Mouse (Mus musculus) heart, postnatal 14 days (tissue): Measurements from ENCODE around the gene C530008M17Rik. TPM values are rescaled to one million over a fixed set of nuclear protein-coding genes. Genes with fewer than 3 reads are reported as not detected.

ENCODE experiments used
- DNase-seq, 2 experiments: peaks; one replicate each; pipeline ENCODE4 v3.0.0; 2021 to 2022
- intact Hi-C: fragments of 180-260 bp; cut with DNase I; formaldehyde crosslinking; loops from one replicate; pipeline ENCODE4 v1.15.1; 2025
- total RNA-seq, 2 experiments: library from RNA; stranded (reverse); gene quantifications; 2 replicates each; pipeline ENCODE4 v1.2.3; 2021

The C530008M17Rik gene
- total RNA-seq, 2 experiments from 2014 or later, result 2.1 to 2.2 TPM

DNA sequence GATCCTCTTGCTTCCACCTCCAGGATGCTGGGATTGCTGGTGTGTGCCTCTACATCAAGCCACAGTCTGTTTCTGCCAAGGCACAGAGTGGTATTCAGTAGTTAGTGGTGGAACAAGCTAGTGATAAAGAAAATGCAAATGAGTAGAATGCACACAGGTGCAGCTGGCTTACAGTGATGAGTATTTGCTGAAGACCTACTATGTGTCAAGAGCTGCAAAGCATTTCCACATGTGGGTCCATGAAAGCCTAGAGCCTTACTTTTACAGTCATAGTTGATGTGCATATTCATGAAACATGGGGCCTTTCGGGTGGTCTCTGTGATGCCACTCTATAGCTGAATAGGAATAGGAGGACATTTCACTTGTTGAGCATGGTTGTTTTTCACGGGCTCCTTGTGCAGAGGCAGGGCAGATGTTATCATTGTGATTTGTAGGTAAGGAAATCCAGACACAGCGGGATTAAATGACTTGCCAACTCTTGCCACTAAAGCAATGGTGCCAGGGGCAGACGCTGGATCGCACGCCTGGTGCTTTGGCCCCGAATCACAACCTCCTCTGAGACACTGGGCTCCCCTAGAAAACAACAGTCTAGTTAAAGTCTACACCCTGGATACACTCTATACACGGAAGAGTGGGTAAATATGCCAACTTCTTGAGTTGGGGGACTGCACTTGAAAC, 3.8 kb downstream of the C530008M17Rik start:
- intact Hi-C loops, result loop anchor here (5.0 kb wide), 1 partner anchor 182 kb away; no protein-coding TSS in a partner anchor
- no peak for DNase-seq

DNA sequence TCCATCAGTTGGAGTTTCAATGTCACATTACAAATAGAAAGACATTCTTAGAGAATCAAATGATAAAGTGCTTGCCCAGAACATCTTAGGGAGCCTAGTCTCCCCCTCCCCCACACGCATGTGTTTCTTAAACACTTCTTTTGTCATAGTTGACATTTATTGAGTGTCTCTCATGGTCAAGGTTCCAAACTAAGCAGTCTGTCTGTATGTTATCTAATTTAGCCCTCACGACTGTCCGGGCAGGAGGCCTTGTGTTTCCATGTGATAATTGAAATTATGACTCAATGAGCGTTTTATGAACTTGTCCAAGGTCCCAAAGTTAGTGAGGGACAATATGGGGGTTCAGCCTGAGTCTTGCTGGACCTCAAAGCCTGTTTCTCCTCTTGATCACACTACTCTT, 5.0 kb downstream of the C530008M17Rik start:
- intact Hi-C loops, result no loop called here
- DNase-seq, result no peak

DNA sequence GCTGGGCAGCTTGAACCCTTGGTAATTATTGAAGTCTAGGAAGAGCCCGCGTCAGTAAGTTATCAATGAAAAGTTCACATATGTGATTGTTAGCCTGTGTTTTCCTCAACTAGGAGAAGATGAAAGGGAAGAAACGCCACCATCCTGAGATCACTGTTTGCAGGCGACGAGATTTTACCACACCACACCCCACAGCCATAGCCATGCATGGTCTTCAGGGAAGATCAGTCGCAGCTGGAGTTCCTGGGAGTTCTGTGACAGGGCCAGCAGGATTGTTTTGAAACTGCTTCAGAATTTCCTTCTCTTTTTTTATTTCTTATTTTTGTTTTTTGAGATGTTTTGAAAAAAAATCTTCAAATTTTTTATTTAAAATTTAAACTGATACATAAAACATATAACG, 8.6 kb downstream of the C530008M17Rik start:
- intact Hi-C loops, result no loop called here
- DNase-seq, result no peak

DNA sequence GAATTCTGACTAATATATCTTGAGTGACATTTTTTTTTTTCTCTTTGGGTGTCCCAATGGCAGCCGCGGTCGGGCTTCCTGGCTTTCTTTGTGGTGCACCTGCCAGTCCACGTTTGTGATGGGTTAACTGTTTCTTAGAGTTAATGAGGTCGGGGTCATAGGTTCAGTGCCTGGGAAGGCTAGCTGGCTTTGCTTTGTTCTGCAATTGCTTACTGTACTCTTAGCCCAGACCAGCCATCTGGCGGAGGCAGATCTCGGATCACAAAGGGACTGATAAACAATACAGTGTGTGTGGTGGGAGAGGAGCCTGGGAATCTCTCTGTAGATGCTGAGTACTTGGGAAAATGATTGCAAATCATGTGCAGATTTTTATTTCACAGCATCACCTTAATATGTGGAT, 9.1 kb downstream of the C530008M17Rik start:
- intact Hi-C loops, result no loop called here
- no peak for DNase-seq

DNA sequence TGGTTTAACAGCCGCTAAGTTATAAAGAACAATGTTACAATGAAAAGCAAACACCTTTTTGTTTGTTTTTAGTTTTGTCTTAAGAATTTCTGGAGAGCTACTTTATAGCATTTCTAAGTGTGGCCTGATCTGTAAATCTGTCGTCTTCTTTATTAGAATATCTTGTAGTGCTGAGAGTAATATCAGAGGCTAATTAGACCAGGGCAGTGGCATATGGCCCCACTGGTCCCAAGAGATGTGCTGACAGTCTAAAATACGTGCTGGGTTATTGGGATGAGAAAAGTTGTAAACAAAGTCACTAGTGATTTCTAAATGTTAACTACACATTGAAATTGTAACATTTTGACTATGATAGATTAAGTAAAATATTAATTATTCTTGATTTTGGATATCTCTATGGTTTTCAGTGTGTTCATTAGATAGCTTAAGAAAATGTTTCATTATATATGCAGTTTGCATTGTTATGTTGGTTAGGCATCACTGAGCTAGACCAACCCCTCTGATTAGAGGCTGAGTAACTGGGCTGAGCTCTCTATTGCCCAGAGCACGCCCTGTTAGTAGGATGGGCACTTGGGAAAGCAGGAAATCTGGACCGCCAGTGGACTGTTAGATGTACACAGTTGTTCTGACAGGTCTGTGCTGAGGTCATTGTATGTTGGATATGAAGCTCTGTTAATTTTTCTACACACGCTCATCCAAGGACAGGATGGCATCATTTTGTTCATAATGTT, 9.9 kb downstream of the C530008M17Rik start:
- no peak for DNase-seq
- intact Hi-C loops, result no loop called here

DNA sequence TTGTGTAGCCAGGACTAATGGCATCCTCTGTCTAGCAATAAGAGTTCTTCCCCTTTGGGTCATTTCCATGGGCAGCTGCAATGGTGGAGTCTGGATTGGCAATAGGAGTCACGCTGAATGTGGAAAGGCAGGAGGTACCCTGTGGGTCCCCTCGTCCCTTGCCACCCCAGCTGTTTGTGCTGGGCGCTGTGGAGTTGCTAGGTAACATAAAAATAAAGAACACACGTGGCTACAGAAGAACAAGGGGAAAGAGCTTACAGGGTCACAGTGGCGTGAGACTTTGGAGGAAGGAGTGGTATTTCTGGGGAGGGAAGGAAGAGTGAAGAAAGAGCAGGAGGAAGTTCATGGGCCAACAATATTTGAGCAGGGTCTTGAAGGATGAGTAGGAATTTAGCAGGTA, 11.8 kb downstream of the C530008M17Rik start:
- intact Hi-C loops, result no loop called here
- DNase-seq, result no peak

DNA sequence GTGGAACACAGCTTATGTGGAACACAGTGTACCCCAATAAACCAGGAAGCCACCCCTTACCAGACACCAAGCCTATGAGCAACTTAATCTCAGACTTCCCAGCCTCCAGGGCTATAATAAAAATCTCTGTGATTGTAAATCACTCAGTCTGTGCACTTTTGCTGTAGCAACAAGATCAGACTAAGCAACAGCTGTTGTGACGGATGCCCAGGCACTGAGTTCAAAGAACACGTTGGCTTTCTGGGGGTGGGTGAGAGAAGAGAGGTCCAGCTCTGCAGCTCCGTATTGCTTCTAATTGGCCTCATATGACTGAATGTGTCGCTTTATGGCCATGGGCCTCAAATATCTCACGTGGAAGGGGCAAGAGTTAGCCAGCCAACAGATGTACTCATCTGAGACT, 12.2 kb downstream of the C530008M17Rik start:
- intact Hi-C loops, result no loop called here
- DNase-seq, result no peak

DNA sequence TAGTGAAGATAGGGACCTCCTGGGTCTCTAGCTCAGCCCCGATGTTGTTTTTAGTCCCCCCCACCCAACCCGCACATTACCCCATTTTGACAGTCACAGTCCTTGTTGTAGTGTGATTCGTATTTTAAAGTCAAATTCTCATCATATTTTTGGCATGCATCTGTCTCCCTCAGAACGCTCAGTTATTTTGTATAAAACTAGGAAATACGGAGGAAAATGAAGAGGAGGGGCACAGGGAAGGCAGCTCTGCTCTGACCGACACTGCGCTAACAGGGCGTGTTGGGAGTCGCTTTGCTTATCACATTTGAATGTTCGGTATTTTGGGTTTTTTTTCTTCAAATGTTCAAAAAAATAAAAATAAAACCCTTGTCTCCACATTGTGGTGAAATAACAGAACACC, 13.9 kb downstream of the C530008M17Rik start:
- intact Hi-C loops, result no loop called here
- DNase-seq, result no peak

DNA sequence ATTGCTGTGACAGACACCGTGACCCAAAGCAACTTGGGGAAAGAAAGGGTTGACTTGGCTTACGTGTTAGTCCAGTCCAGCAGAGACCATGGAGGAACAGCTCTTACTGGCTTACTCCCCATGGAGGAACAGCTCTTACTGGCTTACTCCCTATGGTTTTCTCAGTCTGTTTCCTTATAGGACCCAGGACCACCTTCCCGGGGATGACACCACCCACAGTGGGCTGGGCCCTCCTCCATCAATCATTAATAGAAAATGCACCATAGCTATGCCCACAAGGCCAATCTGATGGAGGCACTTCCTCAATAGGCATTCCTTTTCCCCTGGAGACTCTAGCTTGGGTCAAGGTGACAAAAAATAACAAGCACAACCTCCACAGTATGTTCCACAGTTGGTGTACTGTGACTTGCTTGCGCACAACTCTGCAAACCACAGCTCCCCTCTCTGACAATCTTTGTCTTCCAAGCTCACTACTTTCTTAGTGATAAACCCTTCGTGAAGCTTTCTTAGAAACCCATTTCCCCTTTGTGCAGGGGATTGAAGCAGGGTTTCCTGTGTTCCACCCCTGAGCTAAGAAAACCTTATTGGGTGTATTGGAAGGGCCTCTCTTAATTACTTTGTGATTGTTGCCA, 17.8 kb downstream of the C530008M17Rik start:
- intact Hi-C loops, result no loop called here
- no peak for DNase-seq

DNA sequence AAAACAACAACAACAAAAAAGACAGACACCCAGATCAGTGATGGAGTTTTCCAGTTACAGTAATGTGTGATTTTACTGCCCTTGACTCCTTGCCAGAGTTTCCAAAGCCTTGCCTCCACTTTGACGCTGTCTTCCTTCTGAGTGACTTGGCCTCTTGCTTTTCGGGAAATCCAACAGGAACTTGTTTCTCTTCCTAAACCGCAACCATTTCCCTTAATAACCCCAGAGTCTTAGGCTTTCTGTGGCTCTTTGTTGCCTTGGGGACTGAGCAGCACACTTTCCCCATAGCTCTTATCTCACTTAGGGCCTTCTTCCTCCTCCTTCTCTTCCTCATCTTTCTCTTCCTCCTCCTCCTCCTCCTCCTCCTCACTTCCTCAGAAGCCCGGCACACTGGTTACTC, 19.1 kb downstream of the C530008M17Rik start:
- no peak for DNase-seq
- intact Hi-C loops, result no loop called here

DNA sequence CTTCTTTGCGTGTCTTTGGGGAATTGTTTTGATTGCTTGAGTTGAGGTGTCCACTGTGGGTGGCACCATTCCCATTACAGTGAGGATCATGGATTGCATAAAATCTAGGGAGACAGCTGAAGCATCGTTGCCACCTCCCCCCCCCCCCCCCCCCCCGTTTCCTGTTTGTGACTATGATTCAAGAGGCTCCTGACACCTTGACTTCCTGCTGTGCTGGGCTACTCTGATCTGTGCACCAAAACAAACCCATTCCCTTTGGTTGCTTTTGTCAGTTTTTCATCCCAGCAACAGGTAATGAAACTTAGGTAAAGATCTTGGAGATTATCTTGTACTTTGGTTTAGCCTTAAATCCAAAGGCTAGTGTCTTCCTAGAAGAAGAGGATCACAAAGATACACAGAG, 24.6 kb downstream of the C530008M17Rik start:
- DNase-seq, result no peak
- intact Hi-C loops, result no loop called here

DNA sequence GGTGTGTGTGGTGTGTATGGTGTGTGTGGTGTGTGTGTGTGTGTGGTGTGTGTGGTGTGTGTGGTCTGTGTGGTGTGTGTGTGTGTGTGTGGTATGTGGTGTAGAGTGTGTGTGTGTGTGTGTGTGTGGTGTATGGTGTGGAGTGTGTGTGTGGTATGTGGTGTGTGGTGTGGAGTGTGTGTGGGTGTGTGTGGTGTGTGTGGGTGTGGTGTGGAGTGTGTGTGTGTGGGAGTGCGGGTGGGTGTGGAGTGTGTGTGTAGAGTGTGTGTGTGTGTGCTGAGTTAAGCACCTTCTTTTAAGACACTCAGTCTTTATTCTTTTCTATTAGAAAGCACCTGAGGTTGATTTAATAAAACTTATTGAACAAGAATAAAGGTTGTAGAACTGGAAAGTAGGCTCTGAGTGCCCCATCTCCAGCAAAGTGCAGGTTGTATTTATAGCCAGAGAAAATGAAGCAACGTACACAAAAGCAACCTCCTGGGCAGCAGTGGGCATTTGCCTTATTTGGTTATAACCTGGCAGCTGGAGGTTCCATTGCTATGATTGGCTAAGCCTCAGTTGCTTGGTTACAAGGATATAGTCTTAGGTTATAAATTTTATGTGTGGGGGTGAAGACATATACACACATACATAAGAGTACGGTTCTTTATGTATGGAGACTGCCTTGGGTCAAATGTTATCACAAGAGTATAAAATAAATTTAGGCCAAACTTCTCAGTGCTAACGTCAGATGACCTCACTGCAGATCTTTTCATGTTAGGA, 25.8 kb downstream of the C530008M17Rik start:
- intact Hi-C loops, result no loop called here
- no peak for DNase-seq

DNA sequence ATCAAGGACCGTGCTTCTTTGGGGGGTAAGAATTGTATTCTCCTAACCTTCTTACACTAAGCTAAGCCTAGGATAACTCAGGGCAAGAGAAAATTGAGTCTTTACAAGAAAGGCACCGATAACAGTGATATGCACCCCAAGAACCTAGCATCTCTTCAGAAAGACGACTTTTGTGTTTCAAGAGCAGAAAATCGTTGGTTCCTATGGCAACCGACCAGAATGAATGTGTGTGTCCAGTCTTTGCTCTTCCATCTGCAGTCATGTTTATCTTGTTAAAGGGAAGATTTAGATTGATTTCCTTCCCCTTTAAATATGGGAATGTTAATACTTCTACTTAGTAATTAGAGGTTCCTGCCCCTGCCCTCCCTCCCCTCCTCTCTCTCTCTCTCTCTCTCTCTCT, 27.1 kb downstream of the C530008M17Rik start:
- DNase-seq, result no peak

DNA sequence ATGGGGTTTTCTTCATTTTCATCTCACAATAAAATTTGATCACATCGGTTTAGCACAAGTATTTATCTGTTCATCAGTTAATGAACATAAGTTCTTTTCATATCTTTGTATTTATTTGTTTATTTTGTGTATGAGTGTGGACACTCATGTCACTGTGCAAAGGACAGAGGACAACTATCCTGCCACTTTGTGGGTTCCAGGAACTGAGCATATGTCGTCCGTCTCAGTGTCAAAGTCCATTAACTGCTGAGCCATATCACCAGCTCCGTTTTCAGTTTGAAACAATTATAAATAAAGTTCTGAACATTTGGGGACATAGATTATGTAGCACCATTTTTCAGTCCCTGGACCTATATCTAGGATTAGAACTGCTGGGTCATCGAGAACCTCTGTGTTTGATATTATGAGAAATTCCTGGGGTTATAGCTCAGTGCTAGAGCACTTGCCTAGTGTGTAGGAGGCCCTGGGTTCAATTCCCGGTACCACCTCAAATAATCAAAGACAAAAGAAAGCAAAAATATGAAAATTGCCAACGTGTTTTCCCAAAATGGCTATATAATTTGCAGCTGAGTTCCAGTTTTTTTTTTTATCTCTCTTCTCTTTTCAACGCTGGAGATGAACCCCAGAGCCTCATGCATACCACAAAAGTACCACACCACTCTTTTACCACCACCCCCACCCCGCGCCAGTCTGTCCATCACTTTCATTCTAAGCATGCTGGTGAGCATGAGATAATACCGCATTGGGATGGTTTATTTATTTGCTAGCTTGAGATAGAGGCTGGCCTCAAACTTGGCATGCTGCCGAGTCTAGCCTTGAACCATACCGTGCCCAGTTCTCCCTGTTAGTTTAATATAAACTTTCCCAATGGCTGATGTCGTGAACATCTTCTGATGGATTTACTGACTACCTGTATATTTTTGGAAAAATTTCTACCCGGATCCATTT, 28.6 kb downstream of the C530008M17Rik start:
- no peak for DNase-seq
- intact Hi-C loops, result no loop called here

More for the DNA sequence above, 27.1 kb downstream of the C530008M17Rik start:
- intact Hi-C loops, result no loop called here

DNA sequence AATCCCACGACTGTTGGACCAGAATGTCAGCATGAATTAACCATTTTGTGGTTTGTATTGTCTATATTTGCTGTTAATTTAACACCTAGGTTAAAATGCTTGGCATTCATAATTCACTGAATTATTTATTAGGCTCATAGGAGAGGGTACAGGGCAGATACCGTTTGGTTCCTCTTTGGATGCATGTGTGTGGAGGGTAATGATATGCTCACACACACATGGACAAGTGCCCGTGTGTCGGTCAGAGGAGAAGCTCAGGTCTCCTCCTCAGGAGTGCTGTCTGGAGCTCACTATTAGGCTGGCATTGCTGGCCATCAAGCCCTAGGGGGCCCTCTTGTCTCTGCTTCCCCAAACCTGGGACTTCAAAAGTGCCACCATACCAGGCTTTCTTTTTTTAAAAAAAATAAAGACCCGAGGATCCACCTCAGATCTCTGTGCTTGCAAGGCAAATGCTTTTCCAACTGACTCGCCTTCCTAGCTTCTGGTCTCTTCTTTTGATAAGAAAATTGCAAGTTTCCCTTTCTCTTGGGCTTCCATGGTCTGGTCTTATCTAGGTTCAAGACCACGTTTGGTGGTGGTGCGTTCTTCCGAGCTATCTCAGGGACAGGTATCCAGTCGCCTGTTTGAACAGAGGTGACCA, 31.8 kb downstream of the C530008M17Rik start:
- DNase-seq, result no peak
- intact Hi-C loops, result no loop called here

DNA sequence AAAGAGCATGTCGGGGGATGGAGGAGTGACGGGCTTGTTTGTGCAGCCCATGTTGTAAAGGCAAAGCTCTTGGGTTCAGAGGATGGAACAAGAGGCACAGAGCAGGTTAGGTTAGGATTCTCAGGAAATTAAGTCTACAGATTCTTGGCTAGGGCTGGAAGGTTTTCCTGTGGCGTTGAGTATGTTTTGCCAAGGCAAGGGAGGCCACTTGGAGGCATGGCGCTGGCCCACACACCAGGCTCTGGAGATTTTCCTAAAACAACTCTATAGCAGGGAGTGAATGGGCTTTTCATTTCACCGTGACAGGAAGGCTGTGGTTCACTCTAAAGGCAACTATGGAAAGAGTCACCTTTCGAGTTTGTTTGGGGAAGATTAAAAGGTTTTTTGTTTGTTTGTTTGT, 32.3 kb downstream of the C530008M17Rik start:
- no peak for DNase-seq
- intact Hi-C loops, result no loop called here

DNA sequence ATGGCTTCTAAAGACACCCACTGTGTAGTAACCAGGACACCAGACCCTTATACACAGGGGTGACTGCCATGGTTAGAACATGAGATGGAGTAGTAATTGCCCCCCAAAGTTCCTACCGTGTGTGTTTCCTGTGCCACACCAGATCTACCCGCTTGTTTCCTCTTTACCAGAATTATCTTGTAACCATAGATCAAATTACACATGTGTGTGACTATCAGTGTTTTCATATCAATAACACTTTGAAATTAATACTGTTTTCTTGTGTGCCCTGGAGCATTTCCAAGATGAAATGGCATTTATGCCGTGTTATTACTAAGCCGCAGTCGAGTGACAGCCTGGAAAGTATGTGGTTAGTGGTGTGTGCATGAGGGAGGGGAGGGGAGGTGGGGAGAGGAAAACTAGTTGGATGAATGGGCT, 33.9 kb downstream of the C530008M17Rik start:
- no peak for DNase-seq
- intact Hi-C loops, result no loop called here

DNA sequence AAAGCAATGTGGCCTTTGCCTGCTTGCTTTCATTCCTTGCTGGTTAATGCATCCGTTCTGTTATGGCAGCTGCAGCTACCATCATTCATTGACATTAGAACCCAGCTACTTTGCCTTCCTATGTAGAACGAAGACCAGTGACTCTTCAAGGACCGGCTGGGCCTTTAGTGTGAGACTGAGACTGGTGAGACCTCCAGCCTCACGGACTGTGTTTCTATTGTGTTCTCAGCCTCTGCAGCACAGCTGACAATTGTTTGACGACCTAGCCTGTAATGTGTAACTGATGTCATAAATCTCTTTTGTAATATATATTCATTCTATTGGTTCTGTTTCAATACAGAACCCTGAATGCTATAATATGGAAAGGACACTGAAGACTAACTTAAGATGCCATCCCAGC, 34.9 kb downstream of the C530008M17Rik start:
- intact Hi-C loops, result no loop called here
- no peak for DNase-seq

DNA sequence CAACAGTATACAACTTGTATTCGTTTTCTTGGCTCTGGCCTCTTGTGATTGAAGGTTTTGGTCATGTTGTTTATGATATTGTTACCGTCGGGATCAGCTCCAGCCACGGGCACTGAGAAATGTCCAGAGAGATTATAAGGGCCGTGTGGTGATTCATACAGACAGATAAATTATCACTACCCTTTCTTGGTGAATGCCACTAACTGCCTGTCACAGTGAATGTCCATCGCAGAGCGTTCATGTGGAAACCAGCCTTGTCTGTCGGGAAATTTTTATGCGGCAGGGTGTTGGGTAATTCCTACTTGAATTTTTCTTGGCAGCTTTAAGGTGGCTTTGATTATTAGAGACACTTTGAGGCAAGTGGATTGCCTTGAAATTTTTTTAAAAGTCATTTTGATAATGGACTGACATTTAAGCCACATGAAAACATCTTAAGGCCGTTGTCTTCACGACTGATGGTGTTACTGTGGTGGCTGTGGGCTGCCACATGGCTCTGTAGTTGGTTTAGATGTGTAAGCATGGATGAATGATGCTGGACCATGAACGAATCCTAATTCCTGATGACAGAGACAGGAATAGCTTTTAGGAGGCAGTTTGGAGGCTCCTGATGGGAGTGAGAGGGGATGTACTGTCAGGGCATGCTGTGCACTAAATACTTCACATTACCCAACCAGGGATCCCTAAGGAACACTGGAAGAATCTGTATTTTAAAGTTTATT, 35.6 kb downstream of the C530008M17Rik start:
- intact Hi-C loops, result no loop called here
- DNase-seq, result no peak
